Mouse (Mus musculus): Measurements from ENCODE around the gene Ube2o.

DNA sequence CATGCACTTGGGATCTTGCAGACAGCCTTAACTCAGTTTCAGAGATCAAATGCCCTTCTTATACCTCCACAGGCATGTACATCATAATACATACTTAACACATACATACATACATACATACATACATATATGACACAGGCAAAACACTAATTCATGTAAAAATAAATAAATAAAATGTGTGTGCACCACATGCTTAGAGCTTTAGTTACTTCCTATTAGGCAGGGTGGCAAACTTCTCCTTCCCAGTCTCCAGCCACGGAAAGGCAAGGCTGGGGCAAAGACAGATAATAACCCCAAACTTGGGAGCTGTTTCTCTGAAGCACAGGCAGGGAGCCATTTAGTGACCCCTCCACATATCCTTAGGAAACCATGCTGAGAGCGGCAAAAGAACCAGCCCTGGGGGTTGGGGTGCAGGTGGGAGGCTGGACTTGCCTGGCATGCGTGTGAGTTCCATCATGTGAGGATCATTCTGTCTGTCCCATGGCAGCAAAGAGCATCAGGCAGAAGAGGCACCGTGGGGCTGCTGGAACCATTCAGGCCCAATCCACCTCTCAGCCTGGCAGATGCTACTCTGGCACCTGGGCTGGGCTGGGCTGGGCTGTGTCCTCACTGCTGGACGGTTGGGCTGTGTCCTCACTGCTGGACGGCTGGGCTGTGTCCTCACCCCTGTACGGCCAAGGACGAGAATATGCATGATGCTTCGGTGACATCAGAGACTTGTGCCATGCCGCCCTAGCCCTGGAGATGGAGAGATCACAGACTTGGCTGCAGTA lies 45.2 kb upstream of the Ube2o start, which contains the start of gene Rhbdf2:
- no peak for TF ChIP-seq CTCF (IDR thresholded peaks at IDR 0.05; ENCODE audit: extremely low read depth, insufficient read depth, insufficient read length, insufficient replicate concordance)
- TF ChIP-seq POLR2A (IDR thresholded peaks at IDR 0.05; ENCODE audit: low read depth, low read length): no peak

Data from spleen, adult 2 months (tissue).